Mouse (Mus musculus) kidney, postnatal 10 days (tissue): ENCODE results near the gene Lyrm2.

Experiments
- DNase-seq: peaks from one replicate; pipeline ENCODE4 v3.0.0; 2021; ENCODE audit warnings: mixed read lengths

The Lyrm2 gene

GRCm38 (mm10) chr4:32799966-32800576 lies at the start of gene Lyrm2:
Gene Lyrm2 (plus strand): TSS chr4:32800253.
- peak; percentile 86 for DNase-seq

- no peak for DNase-seq
Measured at GRCm38 (mm10) chr4:32750711-32751110, 49.3 kb upstream of the Lyrm2 start.

DNA sequence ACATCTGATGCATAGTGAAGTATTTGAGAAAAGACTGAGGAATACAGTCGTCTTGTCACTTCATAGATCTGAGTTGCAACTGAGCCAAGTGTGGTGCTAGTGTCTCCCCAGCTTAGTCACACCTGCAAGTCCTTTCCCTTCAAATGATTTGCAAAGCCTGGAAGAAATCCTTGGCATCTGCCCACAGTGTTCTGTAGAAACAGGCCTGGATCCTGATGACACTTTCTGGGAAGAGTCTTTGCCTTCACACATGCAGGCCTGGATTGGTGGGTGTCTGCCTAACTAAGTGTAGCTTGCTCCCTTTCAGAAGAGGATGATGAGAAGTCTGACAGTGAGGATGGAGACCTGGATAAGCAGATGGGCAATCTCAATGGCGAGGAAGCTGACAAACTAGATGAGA lies 42.6 kb upstream of the Lyrm2 start:
- DNase-seq: no peak

DNA sequence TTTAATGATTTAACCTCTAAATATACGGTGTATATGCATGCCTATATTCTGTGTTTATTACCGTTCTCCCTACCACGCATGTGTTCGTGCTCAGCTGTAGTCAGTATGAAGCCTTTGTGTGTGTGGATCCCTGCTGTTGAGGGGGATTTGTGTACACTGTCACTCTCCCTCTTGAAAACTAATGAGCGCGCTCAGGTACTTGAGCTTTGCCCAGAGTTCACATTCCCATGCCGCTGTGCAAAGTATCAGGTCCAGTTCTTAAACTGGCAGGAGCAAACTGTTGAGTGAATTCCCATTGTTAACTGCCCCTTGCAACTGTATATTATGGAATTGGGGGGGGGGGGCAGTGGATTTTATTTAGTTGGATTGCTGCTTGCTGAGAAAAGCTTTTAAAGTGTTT lies 32.6 kb upstream of the Lyrm2 start:
- DNase-seq: no peak

GRCm38 (mm10) chr4:32768046-32768445 lies 32.0 kb upstream of the Lyrm2 start:
- DNase-seq: no peak

DNA sequence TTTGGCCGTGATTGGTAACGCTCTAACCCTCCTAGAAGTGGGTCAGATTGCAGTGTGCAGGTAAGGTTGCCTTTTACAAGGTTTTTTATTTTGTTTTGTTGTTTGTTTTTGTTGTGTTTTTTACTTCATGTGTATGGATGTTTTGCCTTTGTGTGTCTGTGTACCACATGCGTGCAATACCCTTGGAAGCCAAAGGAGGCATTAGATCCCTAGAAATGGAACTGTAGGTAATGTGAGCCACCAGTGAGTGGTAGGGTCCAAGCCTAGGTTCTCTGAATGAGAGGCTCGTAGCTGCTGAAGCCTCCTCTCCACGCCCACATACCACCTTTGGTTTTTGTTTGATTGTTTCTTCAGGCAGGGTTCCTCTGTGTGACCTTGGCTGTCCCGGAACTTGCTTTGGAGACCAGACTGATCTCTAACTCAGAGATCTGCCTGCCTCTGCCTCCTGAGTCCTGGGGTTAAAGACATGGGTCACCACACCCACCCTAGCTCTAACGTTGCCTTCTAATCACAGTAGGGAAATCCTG lies 29.7 kb upstream of the Lyrm2 start:
- no peak for DNase-seq

GRCm38 (mm10) chr4:32779996-32780395 lies 20.1 kb upstream of the Lyrm2 start:
- no peak for DNase-seq

DNA sequence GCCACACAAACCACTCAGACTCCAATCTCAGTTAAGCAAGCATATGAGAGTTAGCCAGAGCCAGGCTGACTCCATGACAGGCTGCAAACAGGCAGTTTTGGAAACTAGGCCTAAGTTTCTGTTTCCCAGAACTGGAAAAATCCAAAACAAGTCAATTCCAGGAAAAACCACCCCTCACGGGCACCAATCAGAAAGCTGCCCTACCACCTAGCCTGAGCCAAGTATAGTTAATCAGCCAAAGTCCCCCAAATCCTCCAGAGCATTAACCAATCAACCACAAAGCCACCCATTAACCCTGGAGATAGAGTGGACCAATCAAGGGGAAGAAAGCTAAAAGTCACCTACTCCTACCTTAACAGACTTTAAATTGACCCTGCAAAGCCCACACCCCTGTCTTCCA lies 12.9 kb upstream of the Lyrm2 start:
- no peak for DNase-seq

GRCm38 (mm10) chr4:32789020-32789419 lies 11.0 kb upstream of the Lyrm2 start:
- no peak for DNase-seq

GRCm38 (mm10) chr4:32798976-32799375 lies 1.1 kb upstream of the Lyrm2 start:
- no peak for DNase-seq

DNA sequence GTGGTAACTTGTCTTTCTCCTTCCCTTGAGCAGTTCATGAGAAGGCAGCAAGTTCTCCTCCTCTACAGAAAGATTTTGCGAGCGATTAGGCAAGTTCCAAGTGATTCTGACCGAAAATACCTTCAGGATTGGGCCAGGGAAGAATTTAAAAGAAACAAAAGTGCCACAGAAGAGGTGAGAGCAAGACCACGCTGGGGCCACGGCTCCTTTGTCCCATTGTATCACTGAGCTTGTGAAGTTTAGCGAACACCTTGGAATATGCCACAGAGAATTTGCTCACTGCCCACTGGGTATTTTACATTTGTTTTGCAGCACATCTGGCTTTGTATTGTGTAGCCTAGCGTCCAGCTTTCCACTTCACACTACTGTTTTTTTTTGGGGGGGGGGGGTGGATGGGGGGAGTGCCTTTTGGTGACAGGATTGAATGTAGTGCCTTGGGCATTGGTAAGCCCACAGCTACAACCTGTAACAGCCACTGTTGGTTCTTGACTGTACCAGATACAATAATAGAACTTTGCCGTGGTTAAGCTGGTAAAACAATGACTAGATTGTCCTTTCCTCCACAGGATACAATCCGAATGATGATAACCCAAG lies 621 bp downstream of the Lyrm2 start:
- DNase-seq: no peak

- DNase-seq: no peak
Measured at GRCm38 (mm10) chr4:32817478-32817877, 17.4 kb downstream of the Lyrm2 start.

GRCm38 (mm10) chr4:32820676-32821075 lies 20.6 kb downstream of the Lyrm2 start:
- DNase-seq: no peak

GRCm38 (mm10) chr4:32824254-32824653 lies 24.2 kb downstream of the Lyrm2 start:
- DNase-seq: no peak

GRCm38 (mm10) chr4:32826925-32827324 lies 26.9 kb downstream of the Lyrm2 start:
- peak; percentile 17 for DNase-seq

DNA sequence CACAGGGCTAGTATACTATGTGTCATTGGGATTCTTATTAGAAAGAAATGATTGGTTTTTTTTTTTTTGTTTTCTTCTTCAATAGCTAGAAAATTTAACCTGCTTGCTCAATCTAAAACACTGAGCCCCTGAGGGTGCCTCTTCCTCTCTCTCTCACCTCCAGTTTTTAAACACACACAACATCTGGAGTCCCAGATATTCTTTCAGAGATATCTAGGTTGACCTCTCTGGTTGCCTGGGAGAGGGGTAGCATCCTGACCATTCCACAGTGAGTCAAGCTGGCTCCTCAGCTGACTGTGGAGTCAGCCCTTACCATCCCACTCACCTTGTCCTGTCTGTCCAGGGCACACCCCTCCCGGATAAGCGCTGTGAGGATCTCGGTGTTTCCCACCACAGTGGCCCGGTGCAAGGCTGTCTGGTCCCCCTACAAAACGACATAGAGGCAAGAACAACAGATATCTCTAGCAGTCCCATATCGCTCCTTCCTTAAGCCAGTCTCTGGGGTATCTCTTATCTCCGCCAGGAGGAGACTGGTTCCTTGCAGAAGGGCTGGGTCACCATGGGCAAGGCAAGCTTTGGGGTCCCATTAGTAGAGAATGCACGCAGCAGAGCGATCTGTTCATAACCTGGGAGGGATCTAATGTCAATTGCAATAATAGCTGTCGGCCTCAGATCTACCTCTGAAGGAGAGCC lies 28.5 kb downstream of the Lyrm2 start:
- no peak for DNase-seq

DNA sequence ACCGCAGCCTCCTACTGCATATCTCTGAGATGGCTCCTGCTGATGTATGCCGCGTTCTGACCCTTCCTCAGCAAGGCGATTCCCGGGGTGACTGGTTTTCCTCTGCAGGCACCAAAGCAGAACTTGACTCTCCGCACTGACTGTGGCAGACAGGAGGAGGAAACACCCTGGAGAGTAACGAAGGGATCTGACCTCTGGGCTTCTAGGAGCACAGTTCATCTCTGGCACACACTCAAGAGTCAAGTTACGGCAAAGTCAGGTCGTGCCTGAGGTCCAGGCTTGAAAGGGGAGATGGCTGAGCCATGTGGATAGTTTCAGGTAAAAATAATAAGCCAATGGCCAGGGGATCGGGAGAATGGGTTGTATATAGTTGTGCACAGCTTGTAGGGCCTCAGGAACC lies 29.3 kb downstream of the Lyrm2 start:
- DNase-seq: no peak

- DNase-seq: no peak
Measured at GRCm38 (mm10) chr4:32833494-32834282, 33.6 kb downstream of the Lyrm2 start.

DNA sequence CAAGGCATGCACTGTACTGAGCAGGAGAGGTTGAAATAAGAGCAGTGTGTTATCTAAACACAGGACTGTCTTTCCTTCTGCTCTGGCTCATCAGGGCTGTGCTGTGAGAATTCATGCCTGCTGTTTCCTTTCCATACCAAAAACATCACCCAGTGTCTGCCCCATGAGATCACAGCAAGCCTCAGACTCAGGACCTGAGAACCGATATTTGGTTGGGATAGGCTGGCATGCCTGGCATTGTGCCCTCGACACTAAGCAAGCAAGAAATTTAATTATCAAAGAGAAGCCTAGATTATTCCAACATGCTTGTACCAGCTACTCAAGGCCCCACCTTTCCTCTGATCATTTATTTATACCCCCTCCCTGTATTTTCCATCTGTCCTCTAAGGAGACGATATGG lies 34.5 kb downstream of the Lyrm2 start:
- DNase-seq: no peak

- no peak for DNase-seq
Measured at GRCm38 (mm10) chr4:32836071-32836470, 36.0 kb downstream of the Lyrm2 start.

DNA sequence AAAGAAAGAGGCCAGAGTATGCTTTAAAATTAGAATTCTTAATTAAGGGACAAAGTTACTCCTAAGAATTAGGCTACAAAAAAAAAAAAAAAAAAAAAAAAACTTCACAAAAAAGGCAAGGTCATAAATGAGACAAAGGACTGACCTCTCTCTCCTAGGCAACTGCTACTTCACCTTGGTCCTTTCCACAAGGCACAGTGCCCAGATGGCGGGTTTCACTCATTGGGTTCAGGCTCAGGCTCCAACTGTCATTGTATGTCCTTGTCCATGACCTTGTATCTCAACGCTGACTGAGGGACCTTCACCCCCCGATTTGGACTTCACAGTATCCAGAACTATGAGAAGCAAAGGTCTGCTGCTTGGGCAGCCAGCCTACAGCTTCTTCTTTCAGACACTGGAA lies 38.3 kb downstream of the Lyrm2 start:
- DNase-seq: no peak
